Comparison of ENCODE assay signal across 23 mouse cellular contexts in the genomic region with DNA sequence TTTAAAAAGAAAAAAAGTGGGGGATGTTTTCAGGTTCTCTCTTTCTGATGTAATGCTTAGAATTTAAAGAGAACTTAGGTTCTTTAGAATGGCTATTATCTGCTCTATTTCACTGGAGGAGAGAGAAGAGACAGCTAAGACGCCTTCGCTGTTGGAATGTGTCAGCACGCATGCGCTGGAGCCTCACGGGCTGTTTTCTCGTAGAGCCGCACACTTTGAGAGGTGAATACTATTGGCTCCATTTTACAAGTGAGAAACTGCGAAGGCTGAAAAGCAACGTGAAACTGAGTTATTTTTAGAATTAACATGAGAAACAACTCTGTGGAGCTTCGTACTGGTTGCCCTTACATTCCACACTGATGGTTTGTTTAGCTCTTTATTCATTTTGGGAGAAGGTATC.
"Had no signal": no experiment of that assay in that cellular context is flagged by ENCODE, and none has a peak within 500 bp of the region (broad histone marks: within the 10 kb centered on the region; RNA-seq: fewer than 3 reads in every experiment).

No protein-coding gene starts in this region.

- H3K27ac ChIP-seq: limb, embryonic 12.5 days; limb, embryonic 15.5 days; liver, embryonic 12.5 days; liver, embryonic 15.5 days; lung, embryonic 15.5 days; midbrain, embryonic 10.5 days; midbrain, embryonic 13.5 days; neural tube, embryonic 13.5 days had no signal

- H3K4me2 ChIP-seq: limb, embryonic 12.5 days; limb, embryonic 15.5 days; liver, embryonic 12.5 days; liver, embryonic 15.5 days; lung, embryonic 15.5 days; midbrain, embryonic 13.5 days; neural tube, embryonic 13.5 days had no signal

- H3K9me3 ChIP-seq: limb, embryonic 12.5 days; limb, embryonic 15.5 days; liver, embryonic 12.5 days; liver, embryonic 15.5 days; lung, embryonic 15.5 days; midbrain, embryonic 10.5 days; midbrain, embryonic 13.5 days; neural tube, embryonic 13.5 days had no signal

- H3K4me3 ChIP-seq: limb, embryonic 12.5 days; limb, embryonic 15.5 days; liver, embryonic 12.5 days; liver, embryonic 15.5 days; lung, embryonic 15.5 days; megakaryocyte, embryonic 14.5 days; midbrain, embryonic 10.5 days; midbrain, embryonic 13.5 days; myocyte; neural tube, embryonic 13.5 days had no signal

- ATAC-seq: liver, embryonic 12.5 days; midbrain, embryonic 13.5 days; midbrain, embryonic 16.5 days had no signal

- H3K9ac ChIP-seq: limb, embryonic 12.5 days; limb, embryonic 15.5 days; liver, embryonic 12.5 days; liver, embryonic 15.5 days; lung, embryonic 15.5 days; midbrain, embryonic 13.5 days; neural tube, embryonic 13.5 days had no signal

- H3K4me1 ChIP-seq: limb, embryonic 12.5 days; limb, embryonic 15.5 days; lung, embryonic 15.5 days; midbrain, embryonic 10.5 days; midbrain, embryonic 13.5 days; neural tube, embryonic 13.5 days had no signal

- H3K27me3 ChIP-seq: limb, embryonic 12.5 days; limb, embryonic 15.5 days; liver, embryonic 12.5 days; liver, embryonic 15.5 days; lung, embryonic 15.5 days; midbrain, embryonic 13.5 days; neural tube, embryonic 13.5 days had no signal

- DNase-seq: kidney, postnatal 14 days; kidney, postnatal 4 days; left cerebral cortex, postnatal 4 days; lung, adult 18-20 months; lung, postnatal 10 days; lung, postnatal 36 days; retina, postnatal 1 day; right cerebral cortex, postnatal 25 days; spleen, adult 18-20 months; thymus, adult 2 months; thymus, postnatal 14 days; thymus, postnatal 4 days had no signal

- H3K36me3 ChIP-seq: limb, embryonic 12.5 days; limb, embryonic 15.5 days; liver, embryonic 12.5 days; liver, embryonic 15.5 days; lung, embryonic 15.5 days; midbrain, embryonic 10.5 days; midbrain, embryonic 13.5 days; neural tube, embryonic 13.5 days had no signal
